Mouse (Mus musculus) limb, embryonic 14.5 days (tissue): Measurements from ENCODE around the gene Adgrl3. TPM values are rescaled to one million over a fixed set of nuclear protein-coding genes. Genes with fewer than 3 reads are reported as not detected.
"Not testable (repeated sequence)": the region's sequence is repeated elsewhere in the genome, so short reads cannot be mapped to it uniquely, and the experiment has no call there.

Experiments used
- ATAC-seq: fragments of 200-750 bp; cut with Nextera tagmentation; 2 replicates; pipeline ENCODE4 v1.8.0; 2017; ENCODE audit warnings: low read depth, moderate number of reproducible peaks, moderate TSS enrichment; ENCODE audit not compliant: low FRiP score
- DNase-seq: peaks from one replicate; pipeline ENCODE4 v3.0.0-alpha.2; 2015; ENCODE audit warnings: low spot score
- H3K27ac ChIP-seq: fragments of 300-500 bp; sonication (generic); replicated peaks from 2 replicates; pipeline ENCODE4 v1.5.1; 2014; ENCODE audit warnings: low read depth, mild to moderate bottlenecking, low read length, moderate library complexity, mixed read lengths
- H3K27me3 ChIP-seq: fragments of 300-500 bp; sonication (generic); 2 replicates; pipeline ENCODE4 v1.6.1; 2014; ENCODE audit warnings: low read length, mixed read lengths; ENCODE audit not compliant: control insufficient read depth, insufficient read depth
- H3K36me3 ChIP-seq: fragments of 300-500 bp; sonication (generic); 2 replicates; pipeline ENCODE4 v1.6.1; 2014; ENCODE audit warnings: mild to moderate bottlenecking, low read length, moderate library complexity, mixed read lengths; ENCODE audit not compliant: control insufficient read depth, insufficient read depth
- H3K4me1 ChIP-seq: fragments of 300-500 bp; sonication (generic); 2 replicates; pipeline ENCODE4 v1.6.1; 2014; ENCODE audit warnings: antibody characterized with exemption, low read length, mixed read lengths; ENCODE audit not compliant: control insufficient read depth, insufficient read depth
- H3K4me2 ChIP-seq: fragments of 300-500 bp; sonication (generic); replicated peaks from 2 replicates; pipeline ENCODE4 v1.6.1; 2014; ENCODE audit warnings: low read depth, mild to moderate bottlenecking, low read length, moderate library complexity; ENCODE audit not compliant: severe bottlenecking
- H3K4me3 ChIP-seq: fragments of 300-500 bp; sonication (generic); replicated peaks from 2 replicates; pipeline ENCODE4 v1.5.1; 2014; ENCODE audit warnings: low read length
- H3K9ac ChIP-seq: fragments of 300-500 bp; sonication (generic); 2 replicates; pipeline ENCODE4 v1.6.1; 2014; ENCODE audit warnings: mild to moderate bottlenecking, low read depth, low read length, moderate library complexity; ENCODE audit not compliant: severe bottlenecking
- H3K9me3 ChIP-seq: fragments of 300-500 bp; sonication (generic); 2 replicates; pipeline ENCODE4 v1.6.1; 2016; ENCODE audit warnings: low read length; ENCODE audit not compliant: control insufficient read depth
- POLR2A ChIP-seq: fragments of 200-500 bp; IDR thresholded peaks from 2 replicates; pipeline ENCODE4 v1.8.0; 2012; ENCODE audit warnings: inconsistent platforms, mild to moderate bottlenecking, moderate library complexity, borderline replicate concordance; ENCODE audit not compliant: insufficient read depth, insufficient read length; ENCODE audit errors: extremely low read depth
- WGBS: fragments of 180-500 bp; shearing (Covaris S2); extraction: QIAGEN DNeasy Blood & Tissue Kit; methylation state at CpG from one replicate; pipeline ENCODE4 v1.1.7; 2014; 5-methylcytosine and 5-hydroxymethylcytosine counted together
- polyA plus RNA-seq, 2 experiments: library from polyadenylated mRNA; depleted of rRNA in 1 of 2; stranded (reverse) in 1 of 2; unstranded in 1 of 2; fragments of >200 nt; fragmentation: Nextera tagmentation in 1 of 2; extraction: Ambion mirVana in 1 of 2; gene quantifications; 2 replicates each; pipeline versions ENCODE4 v1.2.1 to v1.2.3; 2012 to 2014

The Adgrl3 gene
- polyA plus RNA-seq, 2 experiments, result 37.6 to 41.1 TPM

DNA sequence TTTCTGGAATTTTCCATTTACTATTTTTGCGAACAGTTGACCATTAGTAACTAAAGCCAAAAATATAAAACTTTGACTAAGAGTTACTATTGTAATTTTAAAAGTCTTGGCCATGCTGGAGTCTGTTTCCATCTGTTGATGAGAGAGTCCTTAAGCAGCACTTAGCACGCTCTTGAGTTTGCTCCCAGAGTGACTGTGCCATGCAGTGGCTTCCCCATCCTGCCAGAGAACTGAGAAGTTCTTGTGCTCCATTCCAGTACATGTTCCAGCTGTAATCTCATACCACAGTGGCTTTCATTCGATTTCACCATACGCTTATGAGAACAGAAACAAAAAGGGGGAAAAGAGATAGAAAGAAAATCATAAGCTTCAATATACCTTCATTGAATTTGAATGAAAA lies 502.8 kb downstream of the Adgrl3 start:
- no peak overlapping the region for H3K27ac ChIP-seq
- WGBS, result 81% methylated on average over 4 of the region's 4 CpGs
- H3K27me3 ChIP-seq, result no peaks in the 10 kb centered on the region
- ATAC-seq (no peak), DNase-seq (no peak)
- H3K9ac ChIP-seq, result no peak overlapping the region
- no peaks in the 10 kb centered on the region for H3K36me3 ChIP-seq
- H3K4me2 ChIP-seq, result no peak overlapping the region
- TF ChIP-seq POLR2A, result no peak
- no peaks in the 10 kb centered on the region for H3K9me3 ChIP-seq
- H3K4me3 ChIP-seq, result no peak overlapping the region
- H3K4me1 ChIP-seq, result peaks cover 8% of the 10 kb centered on the region

DNA sequence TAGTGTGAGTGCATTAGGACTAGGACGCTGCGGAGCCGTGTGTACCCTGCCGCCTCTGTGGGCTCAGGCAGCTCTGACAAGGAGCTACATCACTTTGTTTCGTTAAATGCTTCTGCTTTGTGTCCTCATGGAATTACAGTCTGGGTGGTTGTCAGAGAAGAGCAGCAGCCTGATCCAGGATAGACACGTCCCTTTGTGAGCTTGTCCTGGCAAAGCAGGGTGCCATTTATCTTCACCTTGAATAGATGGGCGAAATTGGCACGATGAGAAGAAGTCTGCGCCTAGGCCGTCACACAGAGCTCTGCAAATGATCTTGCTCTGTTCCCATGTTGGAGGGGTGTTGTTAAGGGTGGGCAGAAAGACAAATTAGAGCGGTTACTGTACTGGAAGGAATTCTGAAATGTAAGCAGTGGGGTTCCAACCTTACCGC lies 504.6 kb downstream of the Adgrl3 start:
- Histone ChIP-seq H3K9me3 (no peaks in the 10 kb centered on the region), H3K4me1 (peaks cover 5% of the 10 kb centered on the region), H3K4me2 (no peak overlapping the region), H3K4me3 (no peak overlapping the region), H3K9ac (no peak overlapping the region), H3K36me3 (no peaks in the 10 kb centered on the region), H3K27me3 (no peaks in the 10 kb centered on the region), H3K27ac (no peak overlapping the region)
- TF ChIP-seq POLR2A, result no peak
- ATAC-seq (no peak), DNase-seq (no peak)
- 89% methylated on average over 12 of the region's 12 CpGs for WGBS

DNA sequence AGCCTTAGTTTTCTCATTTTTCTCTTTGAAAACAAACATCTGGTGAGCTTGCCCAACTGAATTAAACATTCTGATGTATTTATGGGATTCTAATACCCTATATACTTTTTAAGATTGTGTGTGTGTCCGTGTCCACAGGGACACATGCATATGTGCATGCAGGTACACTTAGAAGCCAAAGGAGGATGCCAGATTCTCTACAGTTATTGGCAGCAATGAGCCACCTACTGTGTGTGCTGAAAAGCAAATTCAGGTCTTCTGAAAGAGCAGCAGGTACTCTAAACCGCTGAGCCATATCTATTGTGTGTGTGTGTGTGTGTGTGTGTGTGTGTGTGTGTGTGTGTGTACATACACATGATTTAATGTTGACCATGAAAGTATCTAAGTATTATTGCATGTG lies 505.4 kb downstream of the Adgrl3 start:
- no peak for ATAC-seq
- TF ChIP-seq POLR2A, result no peak
- H3K36me3 ChIP-seq, result no peaks in the 10 kb centered on the region
- no peaks in the 10 kb centered on the region for H3K9me3 ChIP-seq
- no peak overlapping the region for H3K9ac ChIP-seq
- no peak overlapping the region for H3K4me2 ChIP-seq
- DNase-seq, result no peak
- H3K4me3 ChIP-seq, result no peak overlapping the region
- no peaks in the 10 kb centered on the region for H3K27me3 ChIP-seq
- WGBS, result 78% methylated on average over 2 of the region's 2 CpGs
- no peaks in the 10 kb centered on the region for H3K4me1 ChIP-seq
- no peak overlapping the region for H3K27ac ChIP-seq

DNA sequence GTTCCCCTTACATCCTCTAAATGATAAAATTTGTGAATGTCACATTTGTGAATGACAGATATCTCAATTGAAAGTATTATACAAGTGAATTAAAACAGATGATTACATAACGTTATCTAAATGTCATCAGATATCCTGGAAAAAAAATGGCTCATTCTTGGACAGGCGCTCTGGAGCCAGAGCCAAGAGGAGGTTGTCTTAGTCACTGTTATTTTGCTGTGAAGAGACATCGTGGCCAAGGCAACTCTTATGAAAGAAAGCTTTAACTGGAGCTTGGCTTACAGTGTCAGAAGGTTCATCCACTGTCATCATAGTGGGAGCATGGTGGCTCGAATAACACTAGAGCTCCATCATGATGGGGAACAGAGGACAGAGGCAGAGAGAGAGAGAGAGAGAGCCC lies 511.7 kb downstream of the Adgrl3 start:
- Histone ChIP-seq H3K27ac (no peak overlapping the region), H3K4me2 (no peak overlapping the region), H3K9ac (no peak overlapping the region), H3K36me3 (no peaks in the 10 kb centered on the region), H3K9me3 (no peaks in the 10 kb centered on the region), H3K4me3 (no peak overlapping the region), H3K4me1 (no peaks in the 10 kb centered on the region), H3K27me3 (no peaks in the 10 kb centered on the region)
- WGBS, result 91% methylated on average over 4 of the region's 4 CpGs
- DNase-seq, result no peak
- TF ChIP-seq POLR2A, result no peak
- no peak for ATAC-seq

DNA sequence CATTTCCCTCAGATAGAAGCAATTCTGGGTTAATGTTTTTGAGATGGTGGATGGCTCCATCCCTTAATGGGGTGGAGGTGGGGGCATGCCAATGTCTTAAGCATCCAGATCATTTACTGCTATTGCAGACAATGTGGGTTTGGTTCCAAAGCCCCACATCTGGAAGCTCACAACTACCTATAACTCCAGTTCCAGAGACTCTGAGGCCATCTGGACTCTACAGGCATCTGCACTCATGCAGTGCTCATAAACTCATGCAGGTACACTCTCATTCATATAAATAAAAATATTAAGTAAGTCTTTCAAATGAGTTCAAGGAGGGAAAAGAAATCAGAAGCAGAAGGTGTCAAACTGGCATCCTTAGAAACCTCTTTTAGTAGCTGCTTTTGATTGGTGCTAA lies 530.3 kb downstream of the Adgrl3 start:
- Histone ChIP-seq H3K27ac (no peak overlapping the region), H3K4me1 (no peaks in the 10 kb centered on the region), H3K36me3 (no peaks in the 10 kb centered on the region), H3K27me3 (no peaks in the 10 kb centered on the region), H3K9ac (no peak overlapping the region), H3K4me3 (no peak overlapping the region), H3K4me2 (no peak overlapping the region), H3K9me3 (no peaks in the 10 kb centered on the region)
- peak; percentile 53; the same call in 1 of the 2 replicates for ATAC-seq
- no peak for TF ChIP-seq POLR2A
- DNase-seq, result peak; percentile 21

DNA sequence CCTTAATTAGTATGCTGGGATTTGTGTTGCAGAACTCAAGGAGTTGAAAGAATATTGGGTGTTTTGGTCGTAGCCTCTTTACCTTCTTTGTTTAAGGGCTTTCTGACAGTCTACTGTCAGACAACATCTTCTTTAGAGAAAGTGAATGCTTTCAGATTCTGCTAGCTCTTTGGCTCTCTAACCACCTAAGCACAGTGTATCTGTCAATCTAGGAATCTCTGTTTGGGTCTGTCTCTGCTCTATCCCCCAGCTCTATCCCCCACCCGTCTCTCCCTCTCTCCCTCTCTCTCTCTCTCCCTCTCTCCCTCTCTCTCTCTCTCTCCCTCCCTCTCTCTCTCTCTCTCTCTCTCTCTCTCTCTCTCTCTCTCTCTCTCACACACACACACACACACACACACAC lies 535.2 kb downstream of the Adgrl3 start:
- ATAC-seq, result not testable (repeated sequence)
- 69% methylated on average over 2 of the region's 2 CpGs for WGBS

More for the DNA sequence above, 535.2 kb downstream of the Adgrl3 start:
- DNase-seq, H3K4me1 ChIP-seq, H3K27me3 ChIP-seq, H3K36me3 ChIP-seq, H3K4me3 ChIP-seq, H3K9me3 ChIP-seq, H3K27ac ChIP-seq, H3K9ac ChIP-seq, H3K4me2 ChIP-seq: not testable (repeated sequence)
